Mouse (Mus musculus) thymus, postnatal 36 days (tissue): Measurements from ENCODE around the gene Rp9.
"Not testable (repeated sequence)": the region's sequence is repeated elsewhere in the genome, so short reads cannot be mapped to it uniquely, and the experiment has no call there.

Experiments
- DNase-seq, 2 experiments: peaks; one replicate each; pipeline ENCODE4 v3.0.0; 2022; ENCODE audit warnings: mixed read lengths in 2 of 2

Gene Rp9

DNA sequence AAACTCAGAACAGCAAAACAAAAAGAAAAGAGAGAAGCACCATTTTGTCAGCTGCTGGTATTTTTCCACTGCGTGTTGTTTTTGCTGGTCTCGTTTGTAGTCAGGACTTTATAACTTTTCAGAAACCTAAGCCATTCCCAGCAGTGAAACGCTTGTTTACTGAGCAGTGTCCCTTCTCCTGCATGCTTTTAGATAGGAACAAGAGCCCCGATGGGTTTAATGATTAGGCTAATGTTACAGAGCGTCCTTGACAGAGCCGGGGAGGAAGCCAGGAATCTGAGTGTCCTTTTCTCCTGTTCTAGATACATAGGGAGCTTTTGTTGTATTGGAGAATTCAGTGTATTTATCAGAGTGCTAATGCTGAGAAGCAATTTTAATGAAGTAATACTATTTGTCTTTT lies 52.0 kb downstream of the Rp9 start:
- DNase-seq, result no peak

GRCm38 (mm10) chr9:22416187-22416586 lies 53.4 kb downstream of the Rp9 start:
- no peak for DNase-seq

GRCm38 (mm10) chr9:22411002-22411857 lies 58.3 kb downstream of the Rp9 start, which contains the start of gene 9530077C05Rik:
Gene 9530077C05Rik (plus strand): TSS chr9:22411513.
- DNase-seq, result peak; percentile 96 to 98

GRCm38 (mm10) chr9:22409501-22409900 lies 60.0 kb downstream of the Rp9 start:
- no peak for DNase-seq

DNA sequence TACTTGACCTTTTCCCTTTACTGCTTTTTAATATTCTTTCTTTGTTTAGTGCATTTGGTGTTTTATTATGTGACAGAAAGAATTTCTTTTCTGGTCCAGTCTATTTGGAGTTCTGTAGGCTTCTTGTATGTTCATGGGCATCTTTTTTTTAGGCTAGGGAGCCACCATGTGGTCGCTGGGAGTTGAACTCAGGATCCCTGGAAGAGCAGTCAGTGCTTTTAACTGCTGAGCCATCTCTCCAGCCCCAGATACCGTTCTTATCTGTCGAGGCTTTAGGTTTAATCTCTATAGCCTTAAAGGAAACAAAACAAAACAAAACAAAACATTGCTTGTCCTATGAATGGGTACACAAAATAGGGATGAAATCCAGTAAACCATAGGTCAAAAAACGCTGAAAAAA lies 61.2 kb downstream of the Rp9 start:
- DNase-seq, result not testable (repeated sequence)

GRCm38 (mm10) chr9:22407633-22408032 lies 61.9 kb downstream of the Rp9 start:
- DNase-seq, result not testable (repeated sequence)

- DNase-seq, result no peak
Measured at GRCm38 (mm10) chr9:22405414-22405813, 64.1 kb downstream of the Rp9 start.

DNA sequence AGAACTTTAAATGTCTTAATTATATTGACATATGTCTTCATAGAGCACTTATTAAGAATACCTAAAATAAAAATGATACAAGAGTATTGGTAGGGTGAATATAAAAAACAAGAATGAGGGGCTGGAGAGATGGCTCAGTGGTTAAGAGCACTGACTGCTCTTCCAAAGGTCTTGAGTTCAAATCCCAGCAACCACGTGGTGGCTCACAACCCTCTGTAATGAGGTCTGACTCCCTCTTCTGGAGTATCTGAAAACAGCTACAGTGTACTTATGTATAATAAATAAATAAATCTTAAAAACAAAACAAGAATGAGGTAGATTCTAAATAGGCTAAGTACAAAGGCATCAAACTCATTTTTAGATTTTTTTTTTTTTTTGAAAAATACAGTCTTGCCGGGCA lies 66.0 kb downstream of the Rp9 start:
- DNase-seq, result not testable (repeated sequence)

GRCm38 (mm10) chr9:22402976-22403375 lies 66.6 kb downstream of the Rp9 start:
- no peak for DNase-seq

- no peak for DNase-seq
Measured at GRCm38 (mm10) chr9:22402001-22402400, 67.5 kb downstream of the Rp9 start.

GRCm38 (mm10) chr9:22399021-22399420 lies 70.5 kb downstream of the Rp9 start:
- DNase-seq, result no peak

- DNase-seq, result no peak
Measured at GRCm38 (mm10) chr9:22394725-22395124, 74.8 kb downstream of the Rp9 start.

DNA sequence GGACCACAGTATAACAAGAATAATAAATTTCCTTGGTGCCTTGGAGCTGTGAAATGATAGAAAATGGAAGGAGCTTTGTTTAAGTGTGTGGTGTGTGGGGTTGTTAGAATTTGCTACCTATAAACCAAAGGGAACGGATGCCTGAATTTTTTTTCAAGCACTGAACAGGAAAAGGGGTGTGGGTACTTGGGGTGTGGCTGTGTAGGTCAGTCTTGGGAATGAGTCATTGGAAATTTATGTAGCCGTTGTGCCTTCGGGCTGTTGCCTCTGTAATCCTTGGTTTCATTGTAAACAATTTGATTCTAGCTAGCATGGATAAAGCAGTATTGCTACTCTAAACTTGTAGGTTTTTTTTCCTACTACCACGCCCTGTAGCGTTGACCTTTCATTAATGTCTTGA lies 79.2 kb downstream of the Rp9 start:
- no peak for DNase-seq

- DNase-seq, result no peak
Measured at GRCm38 (mm10) chr9:22389736-22390245, 79.8 kb downstream of the Rp9 start.

GRCm38 (mm10) chr9:22389021-22389476 lies 80.5 kb downstream of the Rp9 start, which contains the start of gene Anln:
Gene Anln (minus strand): TSS chr9:22389188.
- peak; percentile 93 for DNase-seq

DNA sequence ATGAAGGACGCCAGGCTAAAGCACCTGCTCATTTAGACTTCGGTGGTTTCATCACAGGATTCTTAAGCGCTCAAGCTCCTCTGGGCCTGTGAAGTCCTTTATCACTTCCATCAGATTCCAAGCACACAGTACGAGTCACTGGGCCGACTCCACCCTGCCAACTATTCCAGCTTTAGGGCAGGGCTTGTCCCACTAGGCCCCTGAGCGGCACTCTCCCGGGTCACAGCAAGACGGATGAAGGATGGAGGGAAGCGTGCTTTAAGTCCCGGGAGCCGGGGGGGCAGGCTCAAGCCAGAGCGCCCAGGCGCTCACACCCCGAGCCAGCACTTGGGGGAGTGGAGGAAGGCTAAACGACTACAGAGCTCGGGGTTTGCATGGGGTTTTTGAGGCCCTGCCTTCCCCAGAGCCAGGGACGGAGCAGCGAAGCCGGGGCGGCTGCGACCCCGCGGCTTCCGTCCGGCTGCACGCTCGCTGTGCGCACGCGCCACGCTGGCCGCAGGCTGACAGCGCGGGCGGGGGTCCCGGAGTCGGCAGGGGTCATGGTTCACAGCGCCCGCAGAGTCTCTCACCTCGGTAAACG lies 81.1 kb downstream of the Rp9 start:
- DNase-seq, result no peak

DNA sequence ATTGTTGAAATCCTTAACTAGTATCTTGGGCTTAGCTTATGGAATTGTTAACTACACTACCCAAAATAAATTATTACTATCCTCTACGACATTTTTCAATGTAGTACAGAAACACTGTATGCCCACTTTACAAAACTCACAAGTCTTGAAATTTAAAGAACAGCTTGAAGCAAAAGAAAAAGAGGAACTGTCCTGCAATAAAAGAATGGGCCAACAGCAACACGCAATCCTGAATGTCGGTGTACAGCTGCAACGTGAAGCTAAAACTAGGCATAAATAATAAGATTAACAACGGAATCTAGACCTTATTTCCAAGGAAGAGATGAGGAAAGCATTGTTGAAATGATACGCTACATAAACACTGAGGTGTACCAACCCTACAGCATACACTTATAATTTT lies 81.6 kb downstream of the Rp9 start:
- no peak for DNase-seq

DNA sequence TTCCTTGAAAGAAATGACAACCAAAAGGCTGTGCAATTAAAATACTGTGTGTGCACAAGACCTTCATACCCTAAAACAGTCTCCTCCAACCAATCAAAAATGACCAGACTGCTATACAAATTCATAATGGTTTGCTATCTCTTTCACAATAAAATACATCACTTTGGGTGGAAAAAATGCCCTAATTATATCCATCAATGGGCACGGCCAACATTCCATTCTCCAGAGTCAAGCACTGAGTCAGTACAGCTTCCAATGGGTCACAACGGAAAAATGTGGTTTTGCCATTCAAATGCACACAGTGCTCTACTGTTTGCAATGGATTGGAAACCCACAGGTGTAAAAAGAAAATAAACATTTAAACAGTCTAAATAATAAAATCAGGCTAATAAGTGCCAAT lies 83.7 kb downstream of the Rp9 start:
- DNase-seq, result no peak

- DNase-seq, result no peak
Measured at GRCm38 (mm10) chr9:22376086-22376485, 93.5 kb downstream of the Rp9 start.

DNA sequence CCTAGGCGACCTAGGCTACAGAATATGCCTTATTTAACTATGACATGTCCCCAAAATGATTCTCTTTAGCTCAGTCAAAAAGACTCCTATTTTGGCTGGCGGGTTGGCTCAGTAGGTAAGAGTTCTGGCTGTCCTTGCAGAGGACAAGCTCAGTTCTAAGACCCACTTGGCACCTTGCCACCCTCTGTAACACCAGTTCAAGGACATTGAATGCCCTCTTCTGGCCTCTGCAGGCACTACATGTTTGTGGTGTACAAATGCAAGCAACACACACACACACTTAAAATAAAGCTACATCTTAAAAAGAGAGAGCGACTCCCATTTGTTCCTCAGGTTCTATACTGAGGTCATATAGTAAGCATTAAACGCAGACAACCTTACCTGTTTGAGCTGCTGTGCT lies 96.8 kb downstream of the Rp9 start:
- peak; percentile 9 to 16 for DNase-seq

DNA sequence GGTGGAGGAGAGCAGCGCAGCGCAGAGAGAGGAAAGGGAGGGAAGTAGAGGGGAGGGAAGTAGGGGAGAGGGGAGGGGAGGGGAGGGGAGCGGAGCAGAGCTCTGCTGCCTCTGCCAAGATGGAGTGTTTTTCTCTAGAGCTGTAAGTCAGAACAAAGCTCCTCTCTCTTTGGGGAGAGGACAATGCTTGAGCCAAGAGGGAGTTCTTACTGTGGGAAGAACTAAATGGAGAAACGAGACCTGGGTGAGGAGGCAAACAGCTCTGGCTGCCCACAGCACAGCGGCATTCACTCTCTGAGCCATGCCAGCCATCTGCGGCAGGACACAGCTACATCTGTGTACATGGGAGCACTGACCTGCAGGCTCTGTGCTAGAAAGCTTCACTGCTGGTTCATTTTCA lies 101.5 kb downstream of the Rp9 start:
- no peak for DNase-seq

- DNase-seq, result no peak
Measured at GRCm38 (mm10) chr9:22366621-22367020, 102.9 kb downstream of the Rp9 start.

- no peak for DNase-seq
Measured at GRCm38 (mm10) chr9:22366221-22366620, 103.3 kb downstream of the Rp9 start.
